Mouse (Mus musculus) spleen, adult 18-20 months (tissue): ENCODE data around the gene Serpinb9b.
"Not testable (repeated sequence)": the region's sequence is repeated elsewhere in the genome, so short reads cannot be mapped to it uniquely, and the experiment has no call there.

Experiments used
- DNase-seq, 2 experiments: peaks; one replicate each; pipeline ENCODE4 v3.0.0; 2022; ENCODE audit warnings: mixed read lengths in 2 of 2

Gene Serpinb9b

GRCm38 (mm10) chr13:33027244-33027643, at the start of gene Serpinb9b:
TSS of gene Serpinb9b (plus strand) at chr13:33027416.
- no peak for DNase-seq

GRCm38 (mm10) chr13:32982556-32983042, 44.6 kb upstream of the Serpinb9b start:
- DNase-seq: no peak

GRCm38 (mm10) chr13:32986256-32986655, 41.0 kb upstream of the Serpinb9b start:
- DNase-seq: no peak

- DNase-seq: peak; percentile 8 to 24
These were observed 33.9 kb upstream of the Serpinb9b start for GRCm38 (mm10) chr13:32993152-32993893.

- DNase-seq: no peak
These were observed 33.3 kb upstream of the Serpinb9b start for GRCm38 (mm10) chr13:32993894-32994242.

GRCm38 (mm10) chr13:32995051-32995450, 32.2 kb upstream of the Serpinb9b start:
- DNase-seq: no peak

GRCm38 (mm10) chr13:33001341-33001740, 25.9 kb upstream of the Serpinb9b start:
- no peak for DNase-seq

- no peak for DNase-seq
These were observed 24.3 kb upstream of the Serpinb9b start, which contains the start of gene Serpinb9 for GRCm38 (mm10) chr13:33002950-33003349. TSS of gene Serpinb9 (plus strand) at chr13:33003250.

- no peak for DNase-seq
These were observed 23.4 kb upstream of the Serpinb9b start for GRCm38 (mm10) chr13:33003523-33004413.

GRCm38 (mm10) chr13:33004414-33005105, 22.7 kb upstream of the Serpinb9b start:
- peak; percentile 65 to 75 for DNase-seq

GRCm38 (mm10) chr13:33005501-33006075, 21.6 kb upstream of the Serpinb9b start:
- DNase-seq: no peak

GRCm38 (mm10) chr13:33006555-33006954, 20.7 kb upstream of the Serpinb9b start:
- no peak for DNase-seq

- DNase-seq: no peak
These were observed 14.8 kb upstream of the Serpinb9b start for GRCm38 (mm10) chr13:33012395-33012794.

- DNase-seq: no peak
These were observed 13.9 kb upstream of the Serpinb9b start for GRCm38 (mm10) chr13:33013271-33013670.

GRCm38 (mm10) chr13:33022371-33022770, 4.8 kb upstream of the Serpinb9b start:
- no peak for DNase-seq

- DNase-seq: no peak
These were observed 674 bp upstream of the Serpinb9b start for GRCm38 (mm10) chr13:33026427-33027057.

- no peak for DNase-seq
These were observed 930 bp downstream of the Serpinb9b start for GRCm38 (mm10) chr13:33028146-33028545.

- DNase-seq: no peak
These were observed 1.3 kb downstream of the Serpinb9b start for GRCm38 (mm10) chr13:33028550-33028949.

GRCm38 (mm10) chr13:33029478-33029877, 2.3 kb downstream of the Serpinb9b start:
- DNase-seq: not testable (repeated sequence)

GRCm38 (mm10) chr13:33030281-33030680, 3.1 kb downstream of the Serpinb9b start:
- DNase-seq: no peak

- no peak for DNase-seq
These were observed 8.3 kb downstream of the Serpinb9b start for GRCm38 (mm10) chr13:33035506-33035905.

GRCm38 (mm10) chr13:33043542-33043941, 16.3 kb downstream of the Serpinb9b start:
- DNase-seq: no peak
